Mouse (Mus musculus) embryonic fibroblast, embryonic 13.5 days (primary cell): ENCODE measurements around the gene Rnf6.

Experiments
- CTCF ChIP-seq: IDR thresholded peaks from 2 replicates; pipeline ENCODE4 v1.5.1; 2011; ENCODE audit warnings: mild to moderate bottlenecking, control low read depth, low read length, moderate library complexity, borderline replicate concordance; ENCODE audit not compliant: insufficient read depth
- POLR2A ChIP-seq: IDR thresholded peaks from 2 replicates; pipeline ENCODE4 v1.6.1; 2011; ENCODE audit warnings: low read depth, mild to moderate bottlenecking, control low read depth, low read length, moderate library complexity

GRCm38 (mm10) chr5:146234336-146234735 is 13.0 kb upstream of the Rnf6 start:
- TF ChIP-seq CTCF = no peak
- no peak for TF ChIP-seq POLR2A
